Mouse (Mus musculus): ENCODE results near the gene Cldn13. TPM values are rescaled to one million over a fixed set of nuclear protein-coding genes. Genes with fewer than 3 reads are reported as not detected.
"Not testable (repeated sequence)": the region's sequence is repeated elsewhere in the genome, so short reads cannot be mapped to it uniquely, and the experiment has no call there.

The Cldn13 gene
- polyA plus RNA-seq, 1 experiment: not detected

GRCm38 (mm10) chr5:134941472-134942209 lies 26.3 kb upstream of the Cldn13 start:
- WGBS: 94% methylated on average over 14 of the region's 14 CpGs
- no peaks in the 10 kb centered on the region for H3K27me3 ChIP-seq (ENCODE audit: control insufficient read depth, insufficient read depth, low read length)
- 0 out of 2 replicates have a peak, but pooled peaks cover 2% of the 10 kb centered on the region for H3K4me1 ChIP-seq (ENCODE audit: control insufficient read depth, insufficient read depth, low read length)
- TF ChIP-seq CTCF (IDR thresholded peaks at IDR 0.05; ENCODE audit: borderline replicate concordance, insufficient read depth, low read depth, low read length): no peak
- no peak for TF ChIP-seq POLR2A (IDR thresholded peaks at IDR 0.05; ENCODE audit: borderline replicate concordance, insufficient read depth, low read length)
- H3K27ac ChIP-seq (ENCODE audit: insufficient read depth, low read length): no peak overlapping the region
- no peak for DNase-seq
- H3K4me3 ChIP-seq (replicated peaks; ENCODE audit: insufficient read depth, low read depth, low read length): no peak overlapping the region

- not testable (repeated sequence) for H3K4me1 ChIP-seq (ENCODE audit: control insufficient read depth, insufficient read depth, low read length); H3K27ac ChIP-seq (ENCODE audit: insufficient read depth, low read length); H3K27me3 ChIP-seq (ENCODE audit: control insufficient read depth, insufficient read depth, low read length); DNase-seq; H3K4me3 ChIP-seq (replicated peaks; ENCODE audit: insufficient read depth, low read depth, low read length)
- WGBS: 88% methylated on average over 4 of the region's 7 CpGs
Observed at GRCm38 (mm10) chr5:134939554-134939953, 24.2 kb upstream of the Cldn13 start.

DNA sequence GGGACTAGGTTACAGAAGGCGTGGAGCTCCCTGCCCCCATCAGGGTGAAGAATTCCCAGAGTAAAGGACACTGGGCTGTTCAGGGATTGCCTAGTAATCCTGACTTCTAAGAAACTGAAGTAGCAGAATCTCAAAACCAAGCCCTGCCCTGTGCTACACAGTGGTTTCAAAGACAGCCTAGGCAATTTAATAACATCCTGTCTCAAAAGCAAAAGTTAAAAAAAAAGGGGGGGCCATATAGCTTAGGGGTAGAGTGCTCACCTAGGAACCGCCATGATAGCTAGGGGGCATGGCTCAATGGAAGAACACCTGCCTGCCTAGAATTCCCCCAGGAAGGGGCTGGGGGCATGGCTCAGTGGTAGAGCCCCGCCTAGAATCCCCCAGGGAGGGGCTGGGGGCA lies 23.7 kb upstream of the Cldn13 start:
- Histone ChIP-seq H3K4me3 (replicated peaks; ENCODE audit: insufficient read depth, low read depth, low read length) (no peak overlapping the region), H3K27me3 (ENCODE audit: control insufficient read depth, insufficient read depth, low read length) (no peaks in the 10 kb centered on the region), H3K4me1 (ENCODE audit: control insufficient read depth, insufficient read depth, low read length) (0 out of 2 replicates have a peak, but pooled peaks cover 2% of the 10 kb centered on the region), H3K27ac (ENCODE audit: insufficient read depth, low read length) (no peak overlapping the region)
- WGBS: 69% methylated on average over 3 of the region's 3 CpGs
- TF ChIP-seq CTCF (IDR thresholded peaks at IDR 0.05; ENCODE audit: borderline replicate concordance, insufficient read depth, low read depth, low read length): no peak
- TF ChIP-seq POLR2A (IDR thresholded peaks at IDR 0.05; ENCODE audit: borderline replicate concordance, insufficient read depth, low read length): no peak
- no peak for DNase-seq

- Histone ChIP-seq H3K4me3 (replicated peaks; ENCODE audit: insufficient read depth, low read depth, low read length) (no peak overlapping the region), H3K27me3 (ENCODE audit: control insufficient read depth, insufficient read depth, low read length) (no peaks in the 10 kb centered on the region), H3K27ac (ENCODE audit: insufficient read depth, low read length) (no peak overlapping the region), H3K4me1 (ENCODE audit: control insufficient read depth, insufficient read depth, low read length) (no peaks in the 10 kb centered on the region)
- TF ChIP-seq POLR2A (IDR thresholded peaks at IDR 0.05; ENCODE audit: borderline replicate concordance, insufficient read depth, low read length) (no peak), CTCF (IDR thresholded peaks at IDR 0.05; ENCODE audit: borderline replicate concordance, insufficient read depth, low read depth, low read length) (no peak)
- WGBS: 70% methylated on average over 6 of the region's 6 CpGs
- no peak for DNase-seq
Observed at GRCm38 (mm10) chr5:134936626-134937185, 21.4 kb upstream of the Cldn13 start.

- Histone ChIP-seq H3K27ac (ENCODE audit: insufficient read depth, low read length) (no peak overlapping the region), H3K27me3 (ENCODE audit: control insufficient read depth, insufficient read depth, low read length) (no peaks in the 10 kb centered on the region), H3K4me3 (replicated peaks; ENCODE audit: insufficient read depth, low read depth, low read length) (no peak overlapping the region), H3K4me1 (ENCODE audit: control insufficient read depth, insufficient read depth, low read length) (no peaks in the 10 kb centered on the region)
- DNase-seq: no peak
- 85% methylated on average over 6 of the region's 6 CpGs for WGBS
- TF ChIP-seq POLR2A (IDR thresholded peaks at IDR 0.05; ENCODE audit: borderline replicate concordance, insufficient read depth, low read length) (no peak), CTCF (IDR thresholded peaks at IDR 0.05; ENCODE audit: borderline replicate concordance, insufficient read depth, low read depth, low read length) (no peak)
Observed at GRCm38 (mm10) chr5:134936051-134936450, 20.7 kb upstream of the Cldn13 start.

DNA sequence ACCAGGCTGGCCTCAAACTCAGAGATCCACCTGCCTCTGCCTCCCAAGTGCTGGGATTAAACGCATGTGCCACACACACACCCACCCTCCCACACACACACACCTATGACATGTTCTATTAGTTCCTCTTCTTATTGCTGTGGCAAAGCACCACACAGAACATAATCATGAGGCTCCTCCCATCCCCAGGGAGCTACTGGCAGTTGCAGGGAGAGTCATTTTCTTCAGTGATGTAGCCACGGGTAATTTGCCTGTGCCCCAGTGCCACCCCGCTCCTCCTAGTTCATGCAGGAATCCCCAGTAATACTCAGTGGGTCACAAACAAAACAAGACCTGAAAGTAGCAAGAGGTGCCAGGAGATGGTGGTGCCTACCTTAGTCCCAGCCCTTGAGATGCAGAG lies 19.3 kb upstream of the Cldn13 start:
- 86% methylated on average over 3 of the region's 3 CpGs for WGBS
- DNase-seq: no peak
- H3K4me1 ChIP-seq (ENCODE audit: control insufficient read depth, insufficient read depth, low read length): no peaks in the 10 kb centered on the region

GRCm38 (mm10) chr5:134933686-134934085 lies 18.4 kb upstream of the Cldn13 start:
- not testable (repeated sequence) for H3K4me3 ChIP-seq (replicated peaks; ENCODE audit: insufficient read depth, low read depth, low read length); H3K4me1 ChIP-seq (ENCODE audit: control insufficient read depth, insufficient read depth, low read length); DNase-seq; H3K27me3 ChIP-seq (ENCODE audit: control insufficient read depth, insufficient read depth, low read length); H3K27ac ChIP-seq (ENCODE audit: insufficient read depth, low read length)
- 93% methylated on average over 5 of the region's 5 CpGs for WGBS

More for the DNA sequence above, 19.3 kb upstream of the Cldn13 start:
- no peak overlapping the region for H3K27ac ChIP-seq (ENCODE audit: insufficient read depth, low read length)
- TF ChIP-seq POLR2A (IDR thresholded peaks at IDR 0.05; ENCODE audit: borderline replicate concordance, insufficient read depth, low read length) (no peak), CTCF (IDR thresholded peaks at IDR 0.05; ENCODE audit: borderline replicate concordance, insufficient read depth, low read depth, low read length) (no peak)
- H3K4me3 ChIP-seq (replicated peaks; ENCODE audit: insufficient read depth, low read depth, low read length): no peak overlapping the region
- no peaks in the 10 kb centered on the region for H3K27me3 ChIP-seq (ENCODE audit: control insufficient read depth, insufficient read depth, low read length)

DNA sequence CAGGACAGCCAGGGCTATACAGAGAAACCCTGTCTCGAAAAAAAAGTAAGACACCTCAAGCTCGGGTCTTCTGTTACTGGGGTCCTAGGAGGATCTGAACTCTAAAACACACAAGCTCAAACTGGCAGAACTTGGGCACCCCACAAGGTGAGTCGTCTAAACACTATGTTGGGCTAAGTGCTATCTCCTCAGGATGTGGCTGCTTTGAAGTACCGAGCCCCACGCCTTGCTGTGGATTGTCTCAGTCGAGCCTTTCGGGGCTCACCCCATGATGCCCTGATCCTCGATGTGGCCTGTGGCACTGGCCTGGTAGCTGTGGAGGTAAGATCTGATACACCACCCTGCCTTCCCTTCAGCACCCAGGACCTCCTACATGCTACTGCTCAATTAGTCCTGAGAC lies 18.0 kb upstream of the Cldn13 start:
- no peak for DNase-seq
- 90% methylated on average over 8 of the region's 8 CpGs for WGBS

More for the DNA sequence above, 18.0 kb upstream of the Cldn13 start:
- no peak overlapping the region for H3K4me3 ChIP-seq (replicated peaks; ENCODE audit: insufficient read depth, low read depth, low read length)
- H3K27me3 ChIP-seq (ENCODE audit: control insufficient read depth, insufficient read depth, low read length): no peaks in the 10 kb centered on the region
- H3K4me1 ChIP-seq (ENCODE audit: control insufficient read depth, insufficient read depth, low read length): no peaks in the 10 kb centered on the region
- TF ChIP-seq POLR2A (IDR thresholded peaks at IDR 0.05; ENCODE audit: borderline replicate concordance, insufficient read depth, low read length) (no peak), CTCF (IDR thresholded peaks at IDR 0.05; ENCODE audit: borderline replicate concordance, insufficient read depth, low read depth, low read length) (no peak)
- H3K27ac ChIP-seq (ENCODE audit: insufficient read depth, low read length): no peak overlapping the region
